Mouse (Mus musculus): ENCODE data around the gene Gm34653. TPM values are rescaled to one million over a fixed set of nuclear protein-coding genes. Genes with fewer than 3 reads are reported as not detected.

Gm34653 gene
- polyA plus RNA-seq, 1 experiment from 2014 or later: not detected

DNA sequence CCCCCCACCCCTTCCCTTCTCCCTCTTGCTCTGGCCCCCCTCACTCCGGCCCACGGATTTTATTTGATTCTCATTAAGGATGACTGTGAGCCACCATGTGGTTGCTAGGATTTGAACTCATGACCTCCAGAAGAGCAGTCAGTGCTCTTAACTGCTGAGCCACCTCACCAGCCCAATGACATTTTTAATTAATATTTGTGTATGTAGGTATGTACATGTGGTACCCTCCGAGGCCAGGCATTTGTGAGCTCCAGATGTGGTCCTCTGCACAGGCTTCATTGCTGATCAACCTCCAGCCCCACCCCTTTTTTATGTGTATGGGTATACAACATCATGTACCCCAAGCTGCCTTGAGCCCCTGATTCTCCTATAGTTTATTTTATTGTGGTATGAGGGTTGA, 29.1 kb upstream of the Gm34653 start:
- Histone ChIP-seq H3K36me3 (ENCODE audit: control insufficient read depth, insufficient read depth, low read length) (no peaks in the 10 kb centered on the region; the same call in 1 of the 2 replicates), H3K4me2 (replicated peaks; ENCODE audit: low read depth) (0 out of 2 replicates have a peak overlapping the region, but pooled peaks have one; percentile 12), H3K27me3 (ENCODE audit: control insufficient read depth, insufficient read depth, low read length) (no peaks in the 10 kb centered on the region), H3K9ac (ENCODE audit: low read length) (no peak overlapping the region), H3K4me3 (ENCODE audit: low read depth, low read length) (no peak overlapping the region), H3K27ac (replicated peaks) (no peak overlapping the region), H3K4me1 (replicated peaks; ENCODE audit: control insufficient read depth, insufficient read depth) (no peaks in the 10 kb centered on the region), H3K9me3 (ENCODE audit: control insufficient read depth, low read length) (no peaks in the 10 kb centered on the region)
- 74% methylated on average over 3 of the region's 3 CpGs for WGBS
- ATAC-seq (ENCODE audit: low FRiP score, low TSS enrichment) (no peak), DNase-seq (ENCODE audit: low spot score) (no peak)
- TF ChIP-seq EP300 (optimal IDR thresholded peaks at IDR 0.05) (no peak), CTCF (IDR thresholded peaks at IDR 0.05; ENCODE audit: low read depth) (no peak)

DNA sequence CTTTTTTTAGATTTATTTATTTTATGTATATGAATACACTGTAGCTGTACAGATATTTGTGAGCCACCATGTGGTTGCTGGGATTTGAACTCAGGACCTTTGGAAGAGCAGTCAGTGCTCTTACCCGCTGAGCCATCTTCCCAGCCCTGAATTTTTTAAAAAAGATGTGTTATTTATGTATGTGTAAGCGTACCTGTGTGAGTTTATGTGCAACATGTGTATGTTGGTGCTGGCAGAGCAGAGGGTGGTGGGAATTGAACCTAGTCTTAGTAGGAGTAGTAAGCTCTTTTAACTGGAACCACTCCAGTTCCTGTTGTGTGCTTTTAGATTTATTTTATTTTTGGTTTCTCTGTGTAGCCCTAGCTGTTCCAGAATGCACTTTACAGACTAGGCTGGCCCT, 28.6 kb upstream of the Gm34653 start:
- Histone ChIP-seq H3K4me1 (replicated peaks; ENCODE audit: control insufficient read depth, insufficient read depth) (no peaks in the 10 kb centered on the region), H3K27ac (replicated peaks) (no peak overlapping the region), H3K4me2 (replicated peaks; ENCODE audit: low read depth) (no peak overlapping the region), H3K36me3 (ENCODE audit: control insufficient read depth, insufficient read depth, low read length) (no peaks in the 10 kb centered on the region; the same call in 1 of the 2 replicates), H3K9ac (ENCODE audit: low read length) (no peak overlapping the region), H3K4me3 (ENCODE audit: low read depth, low read length) (no peak overlapping the region), H3K9me3 (ENCODE audit: control insufficient read depth, low read length) (no peaks in the 10 kb centered on the region), H3K27me3 (ENCODE audit: control insufficient read depth, insufficient read depth, low read length) (no peaks in the 10 kb centered on the region)
- no peak for TF ChIP-seq CTCF (IDR thresholded peaks at IDR 0.05; ENCODE audit: low read depth)
- TF ChIP-seq EP300 (optimal IDR thresholded peaks at IDR 0.05): no peak
- ATAC-seq (ENCODE audit: low FRiP score, low TSS enrichment) (no peak), DNase-seq (ENCODE audit: low spot score) (no peak)
- 99% methylated on average over 2 of the region's 2 CpGs for WGBS

DNA sequence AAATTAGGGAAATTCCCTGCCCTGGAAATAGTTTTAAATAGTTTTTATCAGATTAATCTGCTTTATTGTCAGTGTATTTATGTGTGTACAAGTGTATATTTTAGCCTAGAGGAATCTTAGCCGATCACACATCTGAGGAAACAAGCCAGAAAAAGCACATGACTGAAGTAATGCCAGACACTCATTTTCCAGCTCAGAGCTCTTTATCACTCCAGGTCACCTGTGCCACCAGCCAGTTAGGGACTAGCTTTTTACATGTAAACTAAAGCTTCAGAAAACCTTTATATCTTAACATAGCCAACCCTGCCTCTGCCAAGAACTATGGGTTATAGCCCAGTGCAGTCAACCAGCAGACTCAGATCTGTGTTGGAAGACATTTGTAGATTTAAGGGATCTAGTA, 28.0 kb upstream of the Gm34653 start:
- H3K9me3 ChIP-seq (ENCODE audit: control insufficient read depth, low read length): no peaks in the 10 kb centered on the region
- H3K27me3 ChIP-seq (ENCODE audit: control insufficient read depth, insufficient read depth, low read length): no peaks in the 10 kb centered on the region
- TF ChIP-seq EP300 (optimal IDR thresholded peaks at IDR 0.05) (no peak), CTCF (IDR thresholded peaks at IDR 0.05; ENCODE audit: low read depth) (no peak)
- H3K27ac ChIP-seq (replicated peaks): no peak overlapping the region
- no peaks in the 10 kb centered on the region; the same call in 1 of the 2 replicates for H3K36me3 ChIP-seq (ENCODE audit: control insufficient read depth, insufficient read depth, low read length)
- H3K4me1 ChIP-seq (replicated peaks; ENCODE audit: control insufficient read depth, insufficient read depth): no peaks in the 10 kb centered on the region
- no peak overlapping the region for H3K9ac ChIP-seq (ENCODE audit: low read length)
- WGBS: 45% methylated on average over 1 of the region's 1 CpGs
- no peak for DNase-seq (ENCODE audit: low spot score)
- no peak for ATAC-seq (ENCODE audit: low FRiP score, low TSS enrichment)
- H3K4me2 ChIP-seq (replicated peaks; ENCODE audit: low read depth): no peak overlapping the region
- no peak overlapping the region for H3K4me3 ChIP-seq (ENCODE audit: low read depth, low read length)

DNA sequence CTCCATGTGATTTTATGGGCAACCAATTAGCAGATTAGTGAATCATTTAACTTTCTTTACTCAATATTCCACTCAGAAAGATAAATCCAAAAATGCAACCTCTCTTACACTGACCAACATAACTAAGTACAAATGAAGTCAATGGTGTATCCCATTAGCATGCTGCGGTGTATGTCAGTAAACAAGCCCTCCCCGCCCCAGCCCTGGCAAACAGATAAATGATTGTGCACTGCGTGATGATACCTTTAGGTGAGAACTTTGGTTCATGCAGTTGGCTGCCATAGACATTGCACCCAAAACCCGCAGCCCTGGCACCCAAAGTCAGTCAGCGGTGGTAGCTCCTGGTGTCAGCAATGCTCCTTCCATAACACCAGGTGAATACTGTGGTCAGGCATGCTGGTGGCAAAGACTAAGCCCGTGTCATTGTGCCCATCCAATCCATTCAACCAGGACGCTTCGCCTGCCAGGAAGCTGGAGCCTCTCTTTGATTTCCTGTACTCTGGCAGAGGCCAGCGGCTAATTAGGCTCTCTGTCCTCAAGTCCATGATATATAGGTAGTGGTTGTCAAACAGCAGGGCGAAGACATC, 27.4 kb upstream of the Gm34653 start:
- Histone ChIP-seq H3K4me1 (replicated peaks; ENCODE audit: control insufficient read depth, insufficient read depth) (no peaks in the 10 kb centered on the region), H3K36me3 (ENCODE audit: control insufficient read depth, insufficient read depth, low read length) (no peaks in the 10 kb centered on the region; the same call in 1 of the 2 replicates), H3K4me3 (ENCODE audit: low read depth, low read length) (no peak overlapping the region), H3K27ac (replicated peaks) (no peak overlapping the region), H3K9me3 (ENCODE audit: control insufficient read depth, low read length) (no peaks in the 10 kb centered on the region), H3K27me3 (ENCODE audit: control insufficient read depth, insufficient read depth, low read length) (no peaks in the 10 kb centered on the region), H3K4me2 (replicated peaks; ENCODE audit: low read depth) (no peak overlapping the region), H3K9ac (ENCODE audit: low read length) (no peak overlapping the region)
- WGBS: 83% methylated on average over 10 of the region's 10 CpGs
- no peak for ATAC-seq (ENCODE audit: low FRiP score, low TSS enrichment)
- TF ChIP-seq CTCF (IDR thresholded peaks at IDR 0.05; ENCODE audit: low read depth) (no peak), EP300 (optimal IDR thresholded peaks at IDR 0.05) (no peak)
- no peak for DNase-seq (ENCODE audit: low spot score)

DNA sequence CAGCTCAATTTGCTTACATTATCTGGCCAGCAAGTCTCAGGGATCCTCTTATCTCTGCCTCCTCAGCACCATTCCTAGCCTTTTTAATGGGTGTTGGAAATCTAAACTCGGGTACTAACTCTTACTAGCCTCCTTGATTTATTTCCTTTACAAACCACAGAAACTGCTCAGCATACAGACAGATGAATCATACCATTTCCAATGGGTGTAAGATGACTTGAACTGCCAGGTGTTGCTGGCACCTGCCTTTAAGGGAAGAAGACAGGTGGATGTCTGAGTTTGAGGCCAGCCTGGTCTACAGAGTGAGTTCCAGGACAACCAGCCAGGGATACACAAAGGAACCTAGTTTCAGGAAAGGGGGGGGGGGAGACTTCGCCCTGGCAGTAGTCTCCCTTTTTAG, 24.8 kb upstream of the Gm34653 start:
- peaks cover 2% of the 10 kb centered on the region for H3K36me3 ChIP-seq (ENCODE audit: control insufficient read depth, insufficient read depth, low read length)
- H3K27me3 ChIP-seq (ENCODE audit: control insufficient read depth, insufficient read depth, low read length): no peaks in the 10 kb centered on the region
- TF ChIP-seq EP300 (optimal IDR thresholded peaks at IDR 0.05): no peak
- TF ChIP-seq CTCF (IDR thresholded peaks at IDR 0.05; ENCODE audit: low read depth): no peak
- H3K27ac ChIP-seq (replicated peaks): no peak overlapping the region
- no peaks in the 10 kb centered on the region for H3K4me1 ChIP-seq (replicated peaks; ENCODE audit: control insufficient read depth, insufficient read depth)
- no peak overlapping the region for H3K9ac ChIP-seq (ENCODE audit: low read length)
- WGBS: 73% methylated on average over 2 of the region's 2 CpGs
- no peak overlapping the region for H3K4me2 ChIP-seq (replicated peaks; ENCODE audit: low read depth)
- ATAC-seq (ENCODE audit: low FRiP score, low TSS enrichment) (no peak), DNase-seq (ENCODE audit: low spot score) (no peak)
- H3K9me3 ChIP-seq (ENCODE audit: control insufficient read depth, low read length): no peaks in the 10 kb centered on the region
- no peak overlapping the region for H3K4me3 ChIP-seq (ENCODE audit: low read depth, low read length)

DNA sequence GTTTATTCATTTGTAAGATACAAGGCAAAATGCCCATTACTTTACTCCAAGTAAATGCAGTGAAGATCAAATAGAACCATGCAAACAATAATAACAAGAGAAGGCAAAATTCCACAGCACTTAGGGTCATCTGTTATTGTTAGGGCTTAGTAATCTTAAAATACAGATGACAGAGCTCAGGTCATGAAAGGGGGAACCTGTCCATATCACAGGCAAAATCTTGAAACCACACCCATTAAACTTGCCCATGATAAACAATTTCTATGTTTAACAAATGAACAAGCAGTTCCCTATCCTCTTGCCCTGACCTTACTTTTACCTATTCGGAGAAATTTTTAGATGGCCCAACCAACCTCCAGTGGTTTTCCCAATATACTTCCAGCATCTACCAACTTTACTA, 23.2 kb upstream of the Gm34653 start:
- H3K9me3 ChIP-seq (ENCODE audit: control insufficient read depth, low read length): no peaks in the 10 kb centered on the region
- 70% methylated on average over 1 of the region's 1 CpGs for WGBS
- DNase-seq (ENCODE audit: low spot score): no peak
- no peak overlapping the region for H3K9ac ChIP-seq (ENCODE audit: low read length)
- no peak overlapping the region for H3K4me3 ChIP-seq (ENCODE audit: low read depth, low read length)
- no peaks in the 10 kb centered on the region for H3K27me3 ChIP-seq (ENCODE audit: control insufficient read depth, insufficient read depth, low read length)
- ATAC-seq (ENCODE audit: low FRiP score, low TSS enrichment): no peak
- H3K27ac ChIP-seq (replicated peaks): no peak overlapping the region
- TF ChIP-seq CTCF (IDR thresholded peaks at IDR 0.05; ENCODE audit: low read depth): no peak
- no peak for TF ChIP-seq EP300 (optimal IDR thresholded peaks at IDR 0.05)
- no peaks in the 10 kb centered on the region for H3K4me1 ChIP-seq (replicated peaks; ENCODE audit: control insufficient read depth, insufficient read depth)
- no peak overlapping the region for H3K4me2 ChIP-seq (replicated peaks; ENCODE audit: low read depth)
- H3K36me3 ChIP-seq (ENCODE audit: control insufficient read depth, insufficient read depth, low read length): peaks cover 2% of the 10 kb centered on the region

Measured in stomach, postnatal 0 days (tissue).